ENCODE assay signal across 15 mouse cellular contexts in the genomic region with DNA sequence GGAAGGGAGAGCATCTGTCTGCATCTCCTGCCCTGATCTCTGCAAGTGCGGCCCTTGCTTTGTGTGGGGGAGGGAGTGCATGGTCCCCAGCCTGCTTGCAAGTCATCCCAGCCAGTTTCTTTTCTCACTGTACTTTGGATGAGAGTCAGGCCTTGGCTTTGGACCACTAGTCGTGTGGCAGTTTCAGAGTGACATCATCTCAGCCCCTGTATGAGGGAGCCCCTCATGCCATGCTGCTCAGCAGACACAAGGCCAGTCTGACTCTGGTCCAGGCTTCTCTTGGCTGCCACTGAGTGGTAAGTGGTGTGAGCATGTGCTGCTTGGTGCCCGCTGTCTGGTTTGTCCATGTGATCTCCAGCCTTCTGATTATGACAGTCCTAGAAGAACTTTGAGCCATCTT.
DNase-seq lines count a peak whose midpoint lies in the region; ATAC-seq and TF ChIP-seq lines count a peak whose summit lies in the region.
"Had no signal": no experiment of that assay in that cellular context is flagged by ENCODE, and none has a peak within 500 bp of the region (broad histone marks: within the 10 kb centered on the region; RNA-seq: fewer than 3 reads in every experiment).

No protein-coding gene starts in this region.

- no peak for TF ChIP-seq POLR2A in brain, embryonic 14.5 days (IDR thresholded peaks at IDR 0.05; ENCODE audit: borderline replicate concordance, extremely low read depth, insufficient read depth, insufficient read length, poor library complexity, severe bottlenecking)

- peaks cover 5% of the 10 kb centered on the region; the same call in 1 of the 2 replicates for H3K9me3 ChIP-seq in forebrain, embryonic 15.5 days
- H3K9me3 ChIP-seq in forebrain, embryonic 12.5 days, result peaks cover 11% of the 10 kb centered on the region
- H3K9me3 ChIP-seq in lung, postnatal 0 days (ENCODE audit: low read length), result 0 out of 2 replicates have a peak, but pooled peaks cover 5% of the 10 kb centered on the region
- peaks cover 6% of the 10 kb centered on the region; the same call in 1 of the 2 replicates for H3K9me3 ChIP-seq in stomach, postnatal 0 days (ENCODE audit: control insufficient read depth, low read length)

- peak overlapping the region; percentile 65 for H3K27ac ChIP-seq in forebrain, embryonic 15.5 days (replicated peaks)
- H3K27ac ChIP-seq in forebrain, embryonic 12.5 days, result no peak overlapping the region
- no peak overlapping the region for H3K27ac ChIP-seq in lung, postnatal 0 days (ENCODE audit: low read length)
- no peak overlapping the region for H3K27ac ChIP-seq in stomach, postnatal 0 days (replicated peaks)
- H3K27ac ChIP-seq: hindbrain, embryonic 13.5 days; kidney, embryonic 15.5 days; liver, embryonic 14.5 days had no signal

- TF ChIP-seq EP300 in lung, postnatal 0 days (IDR thresholded peaks at IDR 0.05), result no peak
- no peak for TF ChIP-seq EP300 in stomach, postnatal 0 days (optimal IDR thresholded peaks at IDR 0.05)

- WGBS in forebrain, embryonic 15.5 days, result 61% methylated on average over 3 of the region's 3 CpGs
- 88% methylated on average over 3 of the region's 3 CpGs for WGBS in forebrain, embryonic 12.5 days
- WGBS in lung, postnatal 0 days, result 69% methylated on average over 3 of the region's 3 CpGs
- 78% methylated on average over 3 of the region's 3 CpGs for WGBS in stomach, postnatal 0 days

- no peak overlapping the region for H3K9ac ChIP-seq in forebrain, embryonic 15.5 days (replicated peaks)
- no peak overlapping the region for H3K9ac ChIP-seq in forebrain, embryonic 12.5 days
- H3K9ac ChIP-seq in lung, postnatal 0 days (replicated peaks; ENCODE audit: low read depth), result no peak overlapping the region
- H3K9ac ChIP-seq in stomach, postnatal 0 days (ENCODE audit: low read length), result no peak overlapping the region
- H3K9ac ChIP-seq: heart, embryonic 12.5 days; hindbrain, embryonic 13.5 days; kidney, embryonic 15.5 days; liver, embryonic 14.5 days had no signal

- no peaks in the 10 kb centered on the region for H3K27me3 ChIP-seq in forebrain, embryonic 15.5 days
- H3K27me3 ChIP-seq in forebrain, embryonic 12.5 days, result no peaks in the 10 kb centered on the region
- no peaks in the 10 kb centered on the region for H3K27me3 ChIP-seq in lung, postnatal 0 days (replicated peaks; ENCODE audit: insufficient read depth, low read length)
- no peaks in the 10 kb centered on the region for H3K27me3 ChIP-seq in stomach, postnatal 0 days (ENCODE audit: control insufficient read depth, insufficient read depth, low read length)
- H3K27me3 ChIP-seq: heart, embryonic 12.5 days; hindbrain, embryonic 13.5 days; kidney, embryonic 15.5 days had no signal

- DNase-seq in lung, postnatal 0 days (ENCODE audit: low spot score), result no peak
- DNase-seq in lung, postnatal 14 days, result no peak
- DNase-seq in brain, embryonic 14.5 days (ENCODE audit: low read depth), result peak; percentile 75
- peak; percentile 70 to 75 for DNase-seq in cerebellum, postnatal 25 days
- no peak for DNase-seq in stomach, postnatal 0 days (ENCODE audit: low spot score)
- DNase-seq in embryo, embryonic 11 days, result no peak
- DNase-seq: gastrocnemius, postnatal 36 days; thymus, adult 2 months had no signal

- H3K36me3 ChIP-seq in forebrain, embryonic 15.5 days, result no peaks in the 10 kb centered on the region
- H3K36me3 ChIP-seq in forebrain, embryonic 12.5 days (replicated peaks), result 0 out of 2 replicates have a peak, but pooled peaks cover 8% of the 10 kb centered on the region
- 0 out of 2 replicates have a peak, but pooled peaks cover 2% of the 10 kb centered on the region for H3K36me3 ChIP-seq in lung, postnatal 0 days (ENCODE audit: insufficient read depth, low read length)
- no peaks in the 10 kb centered on the region; the same call in 1 of the 2 replicates for H3K36me3 ChIP-seq in stomach, postnatal 0 days (ENCODE audit: control insufficient read depth, insufficient read depth, low read length)

- no peak for TF ChIP-seq CTCF in lung, postnatal 0 days (IDR thresholded peaks at IDR 0.05)
- no peak for TF ChIP-seq CTCF in brain, embryonic 14.5 days (IDR thresholded peaks at IDR 0.05; ENCODE audit: borderline replicate concordance, extremely low read depth, insufficient read depth, insufficient read length)
- TF ChIP-seq CTCF in stomach, postnatal 0 days (IDR thresholded peaks at IDR 0.05; ENCODE audit: low read depth), result no peak

- peaks cover 5% of the 10 kb centered on the region; the same call in 1 of the 2 replicates for H3K4me1 ChIP-seq in forebrain, embryonic 15.5 days
- H3K4me1 ChIP-seq in forebrain, embryonic 12.5 days, result peaks cover 4% of the 10 kb centered on the region
- H3K4me1 ChIP-seq in lung, postnatal 0 days (ENCODE audit: insufficient read depth, low read depth, low read length), result no peaks in the 10 kb centered on the region
- no peaks in the 10 kb centered on the region for H3K4me1 ChIP-seq in stomach, postnatal 0 days (replicated peaks; ENCODE audit: control insufficient read depth, insufficient read depth)
- H3K4me1 ChIP-seq: kidney, embryonic 15.5 days had no signal

- peak; percentile 72 for ATAC-seq in forebrain, embryonic 15.5 days (replicated peaks)
- no peak for ATAC-seq in forebrain, embryonic 12.5 days (ENCODE audit: low FRiP score)
- ATAC-seq in lung, postnatal 0 days, result peak; percentile 35; the same call in 1 of the 2 replicates
- no peak for ATAC-seq in stomach, postnatal 0 days (ENCODE audit: low FRiP score, low TSS enrichment)

- H3K4me3 ChIP-seq in forebrain, embryonic 15.5 days, result no peak overlapping the region
- no peak overlapping the region for H3K4me3 ChIP-seq in forebrain, embryonic 12.5 days (replicated peaks)
- H3K4me3 ChIP-seq in lung, postnatal 0 days (ENCODE audit: low read depth, low read length), result no peak overlapping the region
- H3K4me3 ChIP-seq in stomach, postnatal 0 days (ENCODE audit: low read depth, low read length), result no peak overlapping the region
- H3K4me3 ChIP-seq: erythroblast, embryonic 14.5 days; heart, embryonic 12.5 days; hindbrain, embryonic 13.5 days; kidney, embryonic 15.5 days had no signal

- no peak overlapping the region for H3K4me2 ChIP-seq in forebrain, embryonic 15.5 days (replicated peaks)
- no peak overlapping the region for H3K4me2 ChIP-seq in forebrain, embryonic 12.5 days
- H3K4me2 ChIP-seq in lung, postnatal 0 days (replicated peaks; ENCODE audit: low read depth, low read length), result no peak overlapping the region
- H3K4me2 ChIP-seq in stomach, postnatal 0 days (replicated peaks; ENCODE audit: low read depth), result no peak overlapping the region
- H3K4me2 ChIP-seq: heart, embryonic 12.5 days; hindbrain, embryonic 13.5 days; kidney, embryonic 15.5 days had no signal

Comparison
In these comparisons a context has a peak if more than half of its experiments do, and no peak if none do; other contexts are left out.
1. ATAC-seq: peak in forebrain, embryonic 15.5 days (single experiment) and lung, postnatal 0 days (single experiment); none in forebrain, embryonic 12.5 days (single experiment) and stomach, postnatal 0 days (single experiment).
2. DNase-seq: peak in brain, embryonic 14.5 days (single experiment) and cerebellum, postnatal 25 days (2 of 2); none in lung, postnatal 0 days (single experiment), lung, postnatal 14 days (single experiment), stomach, postnatal 0 days (single experiment) and embryo, embryonic 11 days (single experiment).